Mouse (Mus musculus): ENCODE data around the gene Olfr970.
"Not testable (repeated sequence)": the region's sequence is repeated elsewhere in the genome, so short reads cannot be mapped to it uniquely, and the experiment has no call there.

Gene Olfr970

DNA sequence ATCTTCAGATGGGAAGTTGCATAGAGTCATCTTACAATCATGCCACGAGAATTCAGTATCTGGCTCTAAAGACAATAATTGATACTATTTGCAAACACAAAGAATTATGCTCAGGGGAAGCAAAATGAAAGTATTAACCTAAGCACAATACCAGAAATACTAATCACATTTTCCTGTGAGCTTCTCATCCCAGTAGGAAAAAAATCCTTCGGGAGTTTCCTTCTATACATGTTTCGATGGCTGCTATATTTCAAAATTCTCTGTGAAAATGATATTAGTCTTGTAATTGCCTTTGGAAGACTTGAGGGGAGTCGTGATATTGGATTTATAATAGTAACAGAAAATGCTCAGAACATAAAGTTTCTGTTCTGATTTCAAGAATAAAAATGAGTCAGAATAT is at the start of gene Olfr970:
Gene Olfr970, plus strand, starts transcription at position 301 of the 400 bp plus-strand sequence.
- DNase-seq (ENCODE audit: low spot score in 2 of 2), result no peak

DNA sequence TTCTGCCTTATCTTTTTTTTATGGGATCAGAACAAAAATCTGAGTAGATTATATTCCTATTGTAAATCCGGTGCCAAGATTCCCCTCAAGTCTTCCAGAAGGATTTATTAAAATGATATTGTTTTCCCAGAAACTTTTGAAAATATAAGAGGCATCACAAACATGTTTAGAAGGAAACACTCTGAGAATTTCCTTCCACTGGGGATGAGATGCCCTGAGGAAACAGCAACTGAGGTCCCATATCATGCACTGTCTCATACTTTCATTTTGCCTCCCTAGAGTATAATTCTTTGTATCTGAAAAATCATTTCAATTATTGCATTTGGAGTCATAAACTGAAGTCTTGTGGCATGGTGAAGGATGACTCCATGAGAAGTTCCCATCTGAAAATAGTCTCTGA is 25.5 kb upstream of the Olfr970 start, which contains the start of gene Olfr968:
Gene Olfr968, minus strand, starts transcription at position 101 of the 400 bp plus-strand sequence.
- DNase-seq (ENCODE audit: low spot score in 2 of 2), result no peak

DNA sequence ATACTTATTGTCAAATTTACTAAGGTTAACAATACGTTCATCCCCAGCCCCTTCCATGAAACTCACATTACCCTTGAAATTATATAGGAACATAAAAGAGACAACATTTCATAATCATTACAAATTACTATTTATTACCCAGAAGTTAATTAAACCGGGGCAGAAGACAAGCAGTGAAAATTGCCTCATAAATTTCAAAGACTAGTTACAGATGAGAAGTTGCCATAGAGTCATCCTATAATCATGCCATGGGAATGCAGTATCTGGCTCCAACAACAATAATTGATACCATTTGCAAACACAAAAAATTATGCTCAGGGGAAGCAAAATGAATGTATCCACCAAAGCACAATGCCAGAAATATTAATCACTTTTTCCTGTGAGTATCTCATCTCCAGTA is 18.1 kb upstream of the Olfr970 start, which contains the start of gene Olfr969:
Gene Olfr969, plus strand, starts transcription at position 388 of the 400 bp plus-strand sequence.
- DNase-seq (ENCODE audit: low spot score in 2 of 2), result no peak

DNA sequence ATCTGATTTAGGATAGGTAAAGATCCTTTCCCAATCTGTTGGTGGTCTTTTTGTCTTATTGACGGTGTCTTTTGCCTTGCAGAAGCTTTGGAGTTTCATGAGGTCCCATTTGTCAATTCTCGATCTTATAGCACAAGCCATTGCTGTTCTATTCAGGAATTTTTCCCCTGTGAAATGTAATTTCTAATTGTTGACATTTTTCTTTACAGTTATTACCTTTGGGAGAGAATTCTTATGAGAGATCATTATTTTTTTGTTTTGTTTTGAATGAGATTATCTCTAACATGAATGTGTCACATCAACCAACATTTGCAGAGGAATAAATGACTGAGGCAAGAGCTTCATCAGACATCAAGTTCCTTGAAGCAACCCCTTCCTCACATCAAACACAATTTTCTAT is 27.9 kb downstream of the Olfr970 start, which contains the start of gene Olfr971:
Gene Olfr971, plus strand, starts transcription at position 301 of the 400 bp plus-strand sequence.
- not testable (repeated sequence) for DNase-seq (ENCODE audit: low spot score in 2 of 2)

DNA sequence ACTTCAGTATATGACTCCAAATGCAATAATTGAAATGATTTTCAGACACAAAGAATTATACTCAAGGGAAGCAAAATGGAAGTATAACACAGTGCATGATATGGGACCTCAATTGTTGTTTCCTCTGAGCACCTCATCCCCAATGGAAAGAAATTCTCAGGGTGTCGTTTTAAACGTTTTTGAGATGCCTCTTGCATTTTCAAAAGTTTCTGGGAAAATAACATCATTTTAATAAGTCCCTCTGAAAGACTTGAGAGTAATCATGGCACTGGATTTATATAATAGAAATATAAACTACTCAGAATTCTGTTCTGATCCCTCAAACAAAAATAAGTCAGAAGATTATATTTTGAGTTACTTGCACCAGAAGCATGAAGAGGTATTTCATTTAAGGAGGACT is 57.5 kb downstream of the Olfr970 start, which contains the start of gene Olfr972:
Gene Olfr972, plus strand, starts transcription at position 301 of the 400 bp plus-strand sequence.
- DNase-seq (ENCODE audit: low spot score in 2 of 2), result no peak
